Mouse (Mus musculus) c-Kit-negative CD71-positive TER-119-positive erythroid progenitor cells, embryonic 14.5 days (primary cell): Measurements from ENCODE around the gene Slc10a3.
"Not testable (repeated sequence)": the region's sequence is repeated elsewhere in the genome, so short reads cannot be mapped to it uniquely, and the experiment has no call there.

Experiments
- DNase-seq: peaks from one replicate; pipeline ENCODE4 v3.0.0-alpha.2; 2013; ENCODE audit warnings: low read depth, low spot score

The Slc10a3 gene

GRCm38 (mm10) chrX:74372888-74373549 is at the start of gene Slc10a3, which contains the start of gene Ubl4a:
Gene Slc10a3 (minus strand): TSS chrX:74373349.
Gene Ubl4a (minus strand): TSS chrX:74373218.
- peak; percentile 68 for DNase-seq

- DNase-seq = peak; percentile 50
Observed at GRCm38 (mm10) chrX:74413377-74413776, 40.2 kb upstream of the Slc10a3 start.

- DNase-seq = no peak
Observed at GRCm38 (mm10) chrX:74408340-74408739, 35.2 kb upstream of the Slc10a3 start.

GRCm38 (mm10) chrX:74400136-74400535 is 27.0 kb upstream of the Slc10a3 start:
- DNase-seq = no peak

- peak; percentile 70 for DNase-seq
Observed at GRCm38 (mm10) chrX:74392535-74393443, 19.6 kb upstream of the Slc10a3 start, which contains the start of the genes Fam3a and Ikbkg. Gene Fam3a (minus strand): TSS chrX:74393272. Gene Ikbkg (plus strand): TSS chrX:74393290.

GRCm38 (mm10) chrX:74388153-74388552 is 15.0 kb upstream of the Slc10a3 start:
- DNase-seq = no peak

- DNase-seq = no peak
Observed at GRCm38 (mm10) chrX:74384451-74384850, 11.3 kb upstream of the Slc10a3 start.

GRCm38 (mm10) chrX:74368209-74368909 is 4.8 kb downstream of the Slc10a3 start:
- DNase-seq = no peak

GRCm38 (mm10) chrX:74367512-74367911 is 5.6 kb downstream of the Slc10a3 start:
- no peak for DNase-seq

- DNase-seq = no peak
Observed at GRCm38 (mm10) chrX:74359171-74359570, 14.0 kb downstream of the Slc10a3 start.

- DNase-seq = not testable (repeated sequence)
Observed at GRCm38 (mm10) chrX:74357069-74357468, 16.1 kb downstream of the Slc10a3 start.

- DNase-seq = peak; percentile 38
Observed at GRCm38 (mm10) chrX:74353467-74353770, 19.7 kb downstream of the Slc10a3 start, which contains the start of gene Lage3. Gene Lage3 (minus strand): TSS chrX:74353618.

- DNase-seq = no peak
Observed at GRCm38 (mm10) chrX:74352645-74353466, 20.3 kb downstream of the Slc10a3 start.

- no peak for DNase-seq
Observed at GRCm38 (mm10) chrX:74330166-74330930, 42.8 kb downstream of the Slc10a3 start.

- no peak for DNase-seq
Observed at GRCm38 (mm10) chrX:74329215-74329671, 43.9 kb downstream of the Slc10a3 start.

- no peak for DNase-seq
Observed at GRCm38 (mm10) chrX:74328725-74329161, 44.4 kb downstream of the Slc10a3 start, which contains the start of gene Plxna3. Gene Plxna3 (plus strand): TSS chrX:74329066.
